Mouse (Mus musculus) megakaryocyte, embryonic 14.5 days (primary cell): ENCODE results near the gene Trappc6a.

Experiments used
- FLI1 ChIP-seq: IDR thresholded peaks from 2 replicates; pipeline ENCODE4 v1.6.1; 2012; ENCODE audit warnings: low read length, inconsistent platforms, mixed read lengths
- GATA1 ChIP-seq: IDR thresholded peaks from 3 replicates; pipeline ENCODE4 v1.6.1; 2012; ENCODE audit warnings: mixed read lengths, low read length, inconsistent platforms, borderline replicate concordance

- TF ChIP-seq FLI1 = no peak
- TF ChIP-seq GATA1 = no peak
These were observed 9.6 kb downstream of the Trappc6a start, which contains the start of gene Nkpd1 for GRCm38 (mm10) chr7:19517652-19518365.
